In the genomic region with DNA sequence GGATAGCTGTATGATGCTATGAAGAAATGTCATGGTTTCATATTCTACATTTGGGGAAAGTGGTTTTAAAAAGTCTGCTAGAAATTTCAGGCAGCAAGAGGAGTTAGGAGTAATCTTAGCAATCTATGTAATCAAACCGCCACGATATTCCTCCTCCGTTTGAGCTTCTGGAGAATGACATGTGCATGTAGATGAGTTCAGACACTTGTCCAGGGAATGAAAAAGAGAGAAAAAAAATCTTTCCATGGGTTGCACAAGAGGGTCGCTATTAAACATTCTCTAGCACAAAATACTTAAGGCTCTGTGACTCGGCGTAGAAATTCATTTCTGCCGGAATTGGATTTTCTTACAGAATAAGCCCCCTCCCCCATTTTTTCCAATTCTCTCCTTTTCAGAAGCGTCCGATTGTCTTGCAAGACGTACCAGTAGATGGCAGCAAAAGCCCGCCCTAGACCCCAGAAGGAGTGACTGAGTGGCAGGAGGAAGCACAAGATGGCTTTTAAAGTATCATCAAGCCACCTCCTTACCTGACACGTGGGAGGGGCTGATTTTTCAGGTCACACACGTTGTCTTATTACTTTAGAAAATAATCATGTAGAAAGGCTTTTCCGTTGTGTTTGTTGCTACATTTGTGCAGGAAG, we compare ENCODE assay signal across 9 mouse cellular contexts.
A peak's percentile ranks its signal among the peaks of the same experiment; 100 is the strongest.
DNase-seq lines count a peak whose midpoint lies in the region; TF ChIP-seq lines count a peak whose summit lies in the region.
"Had no signal": no experiment of that assay in that cellular context is flagged by ENCODE, and none has a peak within 500 bp of the region (broad histone marks: within the 10 kb centered on the region; RNA-seq: fewer than 3 reads in every experiment).

No protein-coding gene starts in this region.

- DNase-seq in adrenal gland, adult 18-20 months (ENCODE audit: low spot score in 2 of 2), result peak; percentile 42 to 44
- DNase-seq in embryo, embryonic 10 days (ENCODE audit: low spot score), result peak; percentile 71
- DNase-seq in hindbrain, embryonic 10.5 days (ENCODE audit: low spot score), result peak; percentile 78
- DNase-seq in layer of hippocampus, adult 9-10 months (ENCODE audit: low spot score), result peak; percentile 45
- peak; percentile 52 for DNase-seq in lung, postnatal 36 days
- peak; percentile 68 for DNase-seq in retina, postnatal 7 days (ENCODE audit: low read depth, low spot score)
- peak; percentile 55 for DNase-seq in yolk sac, embryonic 10.5 days (ENCODE audit: low spot score)

- peak; percentile 56 for TF ChIP-seq CTCF in E14TG2a.4 (conservative IDR thresholded peaks at IDR 0.05; ENCODE audit: low read length)

- no peaks in the 10 kb centered on the region for H3K27me3 ChIP-seq in E14TG2a.4 (ENCODE audit: insufficient read depth, low read length)
- no peaks in the 10 kb centered on the region for H3K27me3 ChIP-seq in hindbrain, embryonic 10.5 days (ENCODE audit: insufficient read depth, poor library complexity, severe bottlenecking)

- H3K4me3 ChIP-seq in E14TG2a.4 (replicated peaks; ENCODE audit: low read length), result no peak overlapping the region
- H3K4me3 ChIP-seq in hindbrain, embryonic 10.5 days, result no peak overlapping the region
- H3K4me3 ChIP-seq: limb, embryonic 13.5 days had no signal

- no peaks in the 10 kb centered on the region for H3K4me1 ChIP-seq in E14TG2a.4 (replicated peaks; ENCODE audit: low read depth, low read length)
- H3K4me1 ChIP-seq in hindbrain, embryonic 10.5 days (replicated peaks), result no peaks in the 10 kb centered on the region
- H3K4me1 ChIP-seq: limb, embryonic 13.5 days had no signal

- H3K9me3 ChIP-seq in E14TG2a.4 (ENCODE audit: low read length), result no peaks in the 10 kb centered on the region
- H3K9me3 ChIP-seq in hindbrain, embryonic 10.5 days, result no peaks in the 10 kb centered on the region
- H3K9me3 ChIP-seq: limb, embryonic 13.5 days had no signal

- no peak overlapping the region for H3K27ac ChIP-seq in hindbrain, embryonic 10.5 days
- H3K27ac ChIP-seq: limb, embryonic 13.5 days had no signal

- 29% methylated on average over 14 of the region's 14 CpGs for WGBS in hindbrain, embryonic 10.5 days

- no peaks in the 10 kb centered on the region for H3K36me3 ChIP-seq in E14TG2a.4 (ENCODE audit: insufficient read depth, low read length)
- H3K36me3 ChIP-seq in hindbrain, embryonic 10.5 days, result no peaks in the 10 kb centered on the region
- H3K36me3 ChIP-seq: limb, embryonic 13.5 days had no signal
